Mouse (Mus musculus): ENCODE results near the gene Ctso. TPM values are rescaled to one million over a fixed set of nuclear protein-coding genes. Genes with fewer than 3 reads are reported as not detected.

The Ctso gene
- total RNA-seq, 2 experiments from 2014 or later = 0.53 to 7.1 TPM

Other genes with a start within 250 kb of the Ctso start
- gene Tdo2, start 43.6 kb downstream of the Ctso start, total RNA-seq (2015; ENCODE audit: low replicate concordance) = not detected in 2 replicates
- not detected in 2 replicates for gene Tdo2, start 43.6 kb downstream of the Ctso start, total RNA-seq (2017; ENCODE audit: low replicate concordance)
- not detected in 2 replicates for gene Asic5, start 49.7 kb downstream of the Ctso start, total RNA-seq (2015; ENCODE audit: low replicate concordance)
- not detected in 2 replicates for gene Asic5, start 49.7 kb downstream of the Ctso start, total RNA-seq (2017; ENCODE audit: low replicate concordance)
- gene Gucy1b1, start 142.1 kb downstream of the Ctso start, total RNA-seq (2015; ENCODE audit: low replicate concordance) = not detected in 2 replicates
- gene Gucy1b1, start 142.1 kb downstream of the Ctso start, total RNA-seq (2017; ENCODE audit: low replicate concordance) = not detected in 2 replicates
- 1.4 TPM in 1 of 2 replicates, not detected in the other for gene Gucy1a1, start 213.2 kb downstream of the Ctso start, total RNA-seq (2015; ENCODE audit: low replicate concordance)
- gene Gucy1a1, start 213.2 kb downstream of the Ctso start, total RNA-seq (2017; ENCODE audit: low replicate concordance) = not detected in 2 replicates

Measured in erythroid progenitor cell, adult 5-6 weeks (primary cell).